Mouse (Mus musculus): ENCODE data around the gene Abhd17a.

DNA sequence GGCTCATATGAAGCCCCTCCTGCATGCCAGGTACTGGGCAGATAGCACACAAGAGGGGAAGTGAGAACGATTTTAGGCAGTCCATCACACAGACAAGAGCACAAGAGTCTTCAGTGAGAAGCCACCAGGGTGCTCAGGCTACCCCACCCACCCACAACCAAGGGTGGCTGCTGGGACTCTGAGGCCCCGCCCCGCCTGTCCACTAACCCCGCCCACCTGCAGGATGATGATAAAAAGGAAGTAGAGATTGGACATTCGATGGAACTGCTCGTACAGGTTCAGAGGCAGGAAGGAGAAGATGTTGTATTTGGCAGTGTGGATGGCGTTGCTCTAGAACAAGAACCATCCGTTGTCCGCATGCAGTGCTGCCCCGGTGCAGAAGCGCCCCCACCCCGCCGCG is 55.1 kb downstream of the Abhd17a start:
- TF ChIP-seq CTCF (IDR thresholded peaks at IDR 0.05; ENCODE audit: borderline replicate concordance, control insufficient read depth, extremely low read depth, insufficient read depth, low read length, poor library complexity) (no peak), POLR2A (IDR thresholded peaks at IDR 0.05; ENCODE audit: control insufficient read depth, extremely low read depth, insufficient read depth, low read length, poor library complexity) (no peak)

Data from thymus, adult 2 months (tissue).